Mouse (Mus musculus): ENCODE measurements around the gene Lrpprc. TPM values are rescaled to one million over a fixed set of nuclear protein-coding genes. Genes with fewer than 3 reads are reported as not detected.

The Lrpprc gene
- polyA plus RNA-seq, 1 experiment from 2014 or later = 55.9 TPM

DNA sequence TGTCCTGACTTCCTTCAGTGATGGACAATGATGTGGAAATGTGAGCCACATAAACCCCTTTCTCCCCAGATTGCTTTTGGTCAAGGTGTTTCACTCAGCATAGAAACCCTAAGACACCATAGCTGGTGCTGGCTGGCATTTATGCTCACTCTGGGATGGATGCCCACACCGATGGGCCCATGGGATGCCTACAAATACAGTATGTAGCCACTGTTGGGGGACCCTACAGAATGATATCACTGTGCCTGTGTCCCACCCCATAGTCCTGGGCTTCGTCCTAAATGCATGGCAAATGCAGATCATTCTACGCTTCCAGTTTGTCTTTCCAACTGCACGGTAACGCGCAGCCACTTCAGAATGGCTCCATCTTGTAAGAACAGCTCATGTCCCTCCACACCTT, 10.3 kb downstream of the Lrpprc start:
- Histone ChIP-seq H3K4me2 (ENCODE audit: low read depth, low read length, severe bottlenecking) (no peak overlapping the region), H3K9ac (ENCODE audit: low read length) (no peak overlapping the region), H3K36me3 (ENCODE audit: control insufficient read depth, insufficient read depth, low read length) (no peaks in the 10 kb centered on the region), H3K27me3 (ENCODE audit: control insufficient read depth, insufficient read depth, low read length) (no peaks in the 10 kb centered on the region), H3K27ac (ENCODE audit: low read depth, low read length) (no peak overlapping the region), H3K4me3 (ENCODE audit: low read depth, low read length) (no peak overlapping the region), H3K9me3 (ENCODE audit: control insufficient read depth, low read length) (no peaks in the 10 kb centered on the region), H3K4me1 (replicated peaks; ENCODE audit: control insufficient read depth, insufficient read depth, low read length) (no peaks in the 10 kb centered on the region)
- WGBS = 97% methylated on average over 6 of the region's 6 CpGs
- DNase-seq (ENCODE audit: low spot score) (no peak), ATAC-seq (replicated peaks; ENCODE audit: low FRiP score) (no peak)

DNA sequence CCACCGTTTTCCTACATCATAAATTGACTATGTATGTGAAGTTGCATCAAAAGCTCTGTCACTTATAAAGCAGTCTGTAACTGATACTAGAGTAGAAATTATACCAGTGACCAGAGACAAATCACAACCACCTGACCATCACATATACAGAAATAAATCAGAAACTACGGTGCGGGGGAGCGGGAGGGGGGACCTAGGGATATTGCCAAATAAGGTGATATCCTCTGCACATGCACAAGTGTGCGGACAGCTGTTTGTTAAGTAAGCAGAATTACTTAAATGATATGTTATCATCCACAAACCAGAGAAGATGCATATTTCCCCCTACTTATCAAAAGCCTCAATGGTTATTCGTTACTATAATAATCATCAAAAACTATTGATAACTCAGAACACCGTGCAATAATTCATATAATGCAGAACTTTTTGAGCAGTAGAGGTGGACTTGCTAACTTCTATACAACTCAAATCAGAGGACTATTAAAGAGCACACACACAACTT, 12.1 kb downstream of the Lrpprc start:
- H3K9me3 ChIP-seq (ENCODE audit: control insufficient read depth, low read length) = no peaks in the 10 kb centered on the region
- no peak overlapping the region for H3K4me2 ChIP-seq (ENCODE audit: low read depth, low read length, severe bottlenecking)
- H3K9ac ChIP-seq (ENCODE audit: low read length) = no peak overlapping the region
- H3K36me3 ChIP-seq (ENCODE audit: control insufficient read depth, insufficient read depth, low read length) = no peaks in the 10 kb centered on the region
- ATAC-seq (replicated peaks; ENCODE audit: low FRiP score) (no peak), DNase-seq (ENCODE audit: low spot score) (no peak)
- no peaks in the 10 kb centered on the region for H3K27me3 ChIP-seq (ENCODE audit: control insufficient read depth, insufficient read depth, low read length)
- H3K4me3 ChIP-seq (ENCODE audit: low read depth, low read length) = no peak overlapping the region
- no peaks in the 10 kb centered on the region for H3K4me1 ChIP-seq (replicated peaks; ENCODE audit: control insufficient read depth, insufficient read depth, low read length)
- 89% methylated on average over 7 of the region's 7 CpGs for WGBS
- H3K27ac ChIP-seq (ENCODE audit: low read depth, low read length) = no peak overlapping the region

DNA sequence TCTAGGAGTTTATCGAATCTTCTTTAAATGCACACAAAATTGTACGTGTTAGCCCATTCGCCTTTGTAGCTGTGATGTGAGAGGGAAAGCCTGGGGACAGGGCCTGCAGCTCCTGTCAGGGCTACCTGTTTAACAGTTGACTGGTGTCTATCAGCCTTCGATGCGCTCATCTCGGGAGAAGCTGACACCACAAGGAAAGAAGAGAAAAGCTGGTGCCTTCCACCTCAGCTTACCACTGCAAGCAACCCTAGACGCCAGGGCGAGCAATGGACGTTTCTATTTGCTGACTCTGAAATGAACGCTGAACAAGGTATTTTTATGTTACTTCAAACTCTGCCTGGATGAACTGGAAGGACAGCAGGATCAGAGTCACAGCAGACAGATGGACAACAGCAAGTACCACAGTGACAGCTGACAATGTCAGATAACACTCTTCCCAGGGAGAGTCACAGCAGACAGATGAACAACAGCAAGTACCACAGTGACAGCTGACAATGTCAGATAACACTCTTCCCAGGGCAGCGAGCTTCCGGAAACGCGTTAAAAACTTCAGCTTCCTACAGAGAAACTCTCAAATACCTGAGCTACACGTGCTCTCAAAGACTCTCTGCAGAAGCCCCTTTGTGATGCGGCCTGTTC, 14.1 kb downstream of the Lrpprc start:
- DNase-seq (ENCODE audit: low spot score) = no peak
- Histone ChIP-seq H3K27ac (ENCODE audit: low read depth, low read length) (no peak overlapping the region), H3K4me2 (ENCODE audit: low read depth, low read length, severe bottlenecking) (no peak overlapping the region), H3K4me1 (replicated peaks; ENCODE audit: control insufficient read depth, insufficient read depth, low read length) (no peaks in the 10 kb centered on the region), H3K9ac (ENCODE audit: low read length) (no peak overlapping the region), H3K9me3 (ENCODE audit: control insufficient read depth, low read length) (no peaks in the 10 kb centered on the region), H3K36me3 (ENCODE audit: control insufficient read depth, insufficient read depth, low read length) (no peaks in the 10 kb centered on the region), H3K4me3 (ENCODE audit: low read depth, low read length) (no peak overlapping the region), H3K27me3 (ENCODE audit: control insufficient read depth, insufficient read depth, low read length) (no peaks in the 10 kb centered on the region)
- WGBS = 92% methylated on average over 16 of the region's 16 CpGs
- no peak for ATAC-seq (replicated peaks; ENCODE audit: low FRiP score)

DNA sequence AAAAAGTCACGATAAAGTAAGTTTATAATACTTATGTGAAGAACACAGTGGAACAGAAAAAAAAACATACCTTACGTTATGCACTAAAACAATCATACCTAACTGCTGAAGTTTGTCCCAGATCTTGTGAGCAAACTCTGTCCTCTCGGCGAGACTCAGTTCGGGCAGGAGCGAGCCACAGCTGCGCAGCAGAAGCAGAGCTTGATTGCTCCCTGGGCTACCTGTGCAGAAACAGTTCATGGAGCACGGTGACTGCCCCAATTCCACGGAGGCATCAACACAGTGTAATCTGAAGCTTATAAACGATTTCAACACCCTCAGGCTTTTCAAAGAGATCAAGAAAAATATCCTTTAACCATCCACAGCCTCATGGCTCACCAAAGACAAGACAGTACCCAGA, 15.3 kb downstream of the Lrpprc start:
- H3K9me3 ChIP-seq (ENCODE audit: control insufficient read depth, low read length) = no peaks in the 10 kb centered on the region
- no peaks in the 10 kb centered on the region for H3K4me1 ChIP-seq (replicated peaks; ENCODE audit: control insufficient read depth, insufficient read depth, low read length)
- H3K27ac ChIP-seq (ENCODE audit: low read depth, low read length) = no peak overlapping the region
- 94% methylated on average over 10 of the region's 10 CpGs for WGBS
- DNase-seq (ENCODE audit: low spot score) = no peak
- no peak overlapping the region for H3K4me3 ChIP-seq (ENCODE audit: low read depth, low read length)
- no peaks in the 10 kb centered on the region for H3K27me3 ChIP-seq (ENCODE audit: control insufficient read depth, insufficient read depth, low read length)
- ATAC-seq (replicated peaks; ENCODE audit: low FRiP score) = no peak
- H3K36me3 ChIP-seq (ENCODE audit: control insufficient read depth, insufficient read depth, low read length) = no peaks in the 10 kb centered on the region
- no peak overlapping the region for H3K4me2 ChIP-seq (ENCODE audit: low read depth, low read length, severe bottlenecking)
- H3K9ac ChIP-seq (ENCODE audit: low read length) = no peak overlapping the region

DNA sequence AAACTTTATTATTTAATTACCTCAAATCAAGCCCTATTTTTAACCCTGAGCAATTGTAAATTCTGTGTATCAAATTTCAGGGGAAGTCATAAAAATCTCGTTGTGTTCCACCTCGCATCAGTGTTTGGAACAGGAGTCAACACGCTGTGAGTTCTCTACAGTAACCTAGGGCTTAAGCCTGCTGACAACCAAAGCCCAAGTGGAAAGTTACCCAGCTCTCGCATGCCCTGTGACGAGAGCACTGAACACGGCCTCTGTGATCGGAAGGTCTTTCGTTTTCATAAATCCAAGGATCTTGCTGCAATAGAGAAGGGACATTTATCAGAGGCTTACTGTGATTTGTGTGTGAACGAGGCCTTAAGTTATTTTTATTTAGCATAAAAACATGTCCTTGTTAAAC, 18.7 kb downstream of the Lrpprc start:
- H3K9ac ChIP-seq (ENCODE audit: low read length) = no peak overlapping the region
- H3K36me3 ChIP-seq (ENCODE audit: control insufficient read depth, insufficient read depth, low read length) = no peaks in the 10 kb centered on the region
- H3K27me3 ChIP-seq (ENCODE audit: control insufficient read depth, insufficient read depth, low read length) = no peaks in the 10 kb centered on the region
- H3K9me3 ChIP-seq (ENCODE audit: control insufficient read depth, low read length) = no peaks in the 10 kb centered on the region
- DNase-seq (ENCODE audit: low spot score) (no peak), ATAC-seq (replicated peaks; ENCODE audit: low FRiP score) (no peak)
- no peaks in the 10 kb centered on the region for H3K4me1 ChIP-seq (replicated peaks; ENCODE audit: control insufficient read depth, insufficient read depth, low read length)
- no peak overlapping the region for H3K4me2 ChIP-seq (ENCODE audit: low read depth, low read length, severe bottlenecking)
- 96% methylated on average over 9 of the region's 9 CpGs for WGBS
- H3K4me3 ChIP-seq (ENCODE audit: low read depth, low read length) = no peak overlapping the region
- no peak overlapping the region for H3K27ac ChIP-seq (ENCODE audit: low read depth, low read length)

DNA sequence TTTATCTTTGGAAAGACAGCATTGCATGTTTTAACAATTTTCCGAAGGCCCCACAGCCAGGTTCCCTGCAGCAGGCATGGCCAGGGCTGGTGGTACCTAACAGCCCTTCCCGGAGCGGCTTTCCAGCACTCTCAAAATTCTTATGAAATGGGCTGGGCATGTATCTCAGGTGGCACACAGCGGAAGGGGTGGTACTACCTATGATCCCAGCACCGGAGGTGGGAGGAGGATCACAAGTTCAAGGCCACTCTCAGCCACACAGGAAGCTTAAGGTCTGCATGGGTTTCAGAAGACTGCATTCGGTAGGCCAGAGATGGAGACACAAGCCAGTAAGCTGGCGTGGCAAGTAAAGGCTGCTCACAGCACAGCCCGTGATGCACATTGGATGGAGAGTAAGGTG, 31.6 kb downstream of the Lrpprc start:
- 85% methylated on average over 8 of the region's 8 CpGs for WGBS
- Histone ChIP-seq H3K36me3 (ENCODE audit: control insufficient read depth, insufficient read depth, low read length) (no peaks in the 10 kb centered on the region), H3K27me3 (ENCODE audit: control insufficient read depth, insufficient read depth, low read length) (no peaks in the 10 kb centered on the region), H3K9ac (ENCODE audit: low read length) (no peak overlapping the region), H3K27ac (ENCODE audit: low read depth, low read length) (no peak overlapping the region), H3K9me3 (ENCODE audit: control insufficient read depth, low read length) (no peaks in the 10 kb centered on the region), H3K4me2 (ENCODE audit: low read depth, low read length, severe bottlenecking) (no peak overlapping the region), H3K4me3 (ENCODE audit: low read depth, low read length) (no peak overlapping the region), H3K4me1 (replicated peaks; ENCODE audit: control insufficient read depth, insufficient read depth, low read length) (no peaks in the 10 kb centered on the region)
- ATAC-seq (replicated peaks; ENCODE audit: low FRiP score) (no peak), DNase-seq (ENCODE audit: low spot score) (no peak)

DNA sequence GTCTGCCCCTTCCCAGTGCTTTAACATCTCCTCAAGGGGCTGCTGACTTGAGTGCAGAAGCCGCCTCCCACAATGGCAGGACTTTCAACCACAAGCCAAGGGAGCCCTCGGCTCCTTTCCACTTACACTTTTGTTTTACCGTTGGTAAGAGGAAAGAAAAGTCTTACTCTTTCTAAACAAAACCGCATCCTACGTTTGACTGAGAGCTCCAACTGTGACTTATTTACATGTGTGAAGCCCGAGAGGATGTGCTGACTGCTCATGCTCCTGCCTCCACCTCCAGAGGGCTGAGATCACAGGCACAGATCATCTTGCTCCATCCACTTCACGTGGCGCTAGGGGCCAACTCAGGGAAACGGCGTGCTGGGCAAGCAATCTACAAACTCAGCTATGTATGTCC, 32.2 kb downstream of the Lrpprc start:
- 18% methylated on average over 10 of the region's 10 CpGs for WGBS
- H3K4me3 ChIP-seq (ENCODE audit: low read depth, low read length) = no peak overlapping the region
- H3K4me2 ChIP-seq (ENCODE audit: low read depth, low read length, severe bottlenecking) = no peak overlapping the region
- no peak overlapping the region for H3K9ac ChIP-seq (ENCODE audit: low read length)
- H3K4me1 ChIP-seq (replicated peaks; ENCODE audit: control insufficient read depth, insufficient read depth, low read length) = no peaks in the 10 kb centered on the region
- no peaks in the 10 kb centered on the region for H3K27me3 ChIP-seq (ENCODE audit: control insufficient read depth, insufficient read depth, low read length)
- H3K9me3 ChIP-seq (ENCODE audit: control insufficient read depth, low read length) = no peaks in the 10 kb centered on the region
- H3K27ac ChIP-seq (ENCODE audit: low read depth, low read length) = no peak overlapping the region
- ATAC-seq (replicated peaks; ENCODE audit: low FRiP score) = no peak
- no peak for DNase-seq (ENCODE audit: low spot score)
- no peaks in the 10 kb centered on the region; the same call in 1 of the 2 replicates for H3K36me3 ChIP-seq (ENCODE audit: control insufficient read depth, insufficient read depth, low read length)

DNA sequence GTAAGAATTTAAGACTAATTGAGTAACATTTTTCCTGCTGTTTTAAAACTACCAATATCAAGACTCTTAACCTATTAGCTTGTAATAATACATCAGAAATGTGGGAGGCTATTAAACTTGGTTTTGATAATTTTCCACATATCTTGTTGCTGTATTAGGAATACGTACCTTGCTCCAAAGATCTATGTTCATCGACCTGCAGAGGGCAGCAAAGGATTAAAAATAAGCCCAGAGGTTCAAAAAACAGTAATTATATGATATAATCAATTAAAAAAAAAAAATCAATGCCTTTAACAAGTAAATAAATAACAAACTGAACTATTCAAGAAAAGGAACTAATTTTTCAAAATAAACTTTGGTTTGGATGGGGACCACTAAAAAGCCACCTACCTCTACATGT, 34.5 kb downstream of the Lrpprc start:
- DNase-seq (ENCODE audit: low spot score) (no peak), ATAC-seq (replicated peaks; ENCODE audit: low FRiP score) (no peak)
- Histone ChIP-seq H3K36me3 (ENCODE audit: control insufficient read depth, insufficient read depth, low read length) (peaks cover 2% of the 10 kb centered on the region; the same call in 1 of the 2 replicates), H3K4me2 (ENCODE audit: low read depth, low read length, severe bottlenecking) (no peak overlapping the region), H3K4me1 (replicated peaks; ENCODE audit: control insufficient read depth, insufficient read depth, low read length) (no peaks in the 10 kb centered on the region), H3K4me3 (ENCODE audit: low read depth, low read length) (no peak overlapping the region), H3K9me3 (ENCODE audit: control insufficient read depth, low read length) (no peaks in the 10 kb centered on the region), H3K27me3 (ENCODE audit: control insufficient read depth, insufficient read depth, low read length) (no peaks in the 10 kb centered on the region), H3K27ac (ENCODE audit: low read depth, low read length) (no peak overlapping the region), H3K9ac (ENCODE audit: low read length) (no peak overlapping the region)
- WGBS = 77% methylated on average over 2 of the region's 2 CpGs

DNA sequence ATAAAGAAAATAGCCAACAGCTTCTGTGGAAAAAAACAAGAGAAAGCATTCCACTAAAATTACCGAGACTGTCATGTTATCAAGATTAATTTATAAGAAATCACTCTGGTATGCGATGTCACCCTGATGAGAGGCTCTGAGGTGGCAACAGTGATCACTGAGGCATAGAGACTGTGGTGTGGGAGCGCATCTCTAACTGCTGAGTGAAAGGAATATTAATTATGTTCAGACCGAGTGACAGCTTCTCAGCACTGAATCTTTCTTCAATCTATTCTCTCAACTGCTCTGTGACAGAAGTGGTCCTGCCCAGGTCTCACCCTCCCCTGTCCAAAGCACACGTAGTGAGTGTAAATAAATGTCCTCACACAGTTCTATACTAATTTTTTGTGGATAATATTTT, 37.1 kb downstream of the Lrpprc start:
- Histone ChIP-seq H3K4me2 (ENCODE audit: low read depth, low read length, severe bottlenecking) (no peak overlapping the region), H3K4me3 (ENCODE audit: low read depth, low read length) (no peak overlapping the region), H3K27me3 (ENCODE audit: control insufficient read depth, insufficient read depth, low read length) (no peaks in the 10 kb centered on the region), H3K36me3 (ENCODE audit: control insufficient read depth, insufficient read depth, low read length) (peaks cover 2% of the 10 kb centered on the region; the same call in 1 of the 2 replicates), H3K27ac (ENCODE audit: low read depth, low read length) (no peak overlapping the region), H3K4me1 (replicated peaks; ENCODE audit: control insufficient read depth, insufficient read depth, low read length) (no peaks in the 10 kb centered on the region), H3K9ac (ENCODE audit: low read length) (no peak overlapping the region), H3K9me3 (ENCODE audit: control insufficient read depth, low read length) (no peaks in the 10 kb centered on the region)
- DNase-seq (ENCODE audit: low spot score) = no peak
- WGBS = 86% methylated on average over 5 of the region's 5 CpGs
- ATAC-seq (replicated peaks; ENCODE audit: low FRiP score) = no peak
